Mouse (Mus musculus): ENCODE results near the gene Ltbp1. TPM values are rescaled to one million over a fixed set of nuclear protein-coding genes. Genes with fewer than 3 reads are reported as not detected.

The Ltbp1 gene
- polyA plus RNA-seq, 1 experiment from 2014 or later, result 1.6 TPM

DNA sequence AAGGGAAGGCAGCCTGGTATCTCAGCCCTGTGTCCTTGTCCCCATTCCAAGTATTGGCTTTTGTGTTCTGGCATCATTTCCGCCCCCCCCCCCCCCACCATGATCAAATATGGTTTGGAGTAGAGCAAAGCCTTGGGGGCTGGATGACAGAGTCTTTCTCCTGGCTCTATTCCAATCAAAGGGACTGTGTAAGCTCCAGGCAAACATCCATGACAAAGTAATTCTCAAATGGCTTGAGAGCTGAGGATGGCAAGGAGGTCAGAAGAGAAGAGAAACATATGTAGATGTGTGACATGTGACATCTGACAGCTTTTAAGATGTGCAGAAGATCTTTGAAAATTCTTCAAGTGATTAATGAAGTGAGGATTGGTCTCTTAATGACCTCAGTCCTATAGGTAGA, 22.5 kb upstream of the Ltbp1 start:
- no peaks in the 10 kb centered on the region for H3K9me3 ChIP-seq
- no peak overlapping the region for H3K9ac ChIP-seq
- no peaks in the 10 kb centered on the region for H3K36me3 ChIP-seq
- WGBS, result 73% methylated on average over 1 of the region's 1 CpGs
- H3K27me3 ChIP-seq, result no peaks in the 10 kb centered on the region
- H3K27ac ChIP-seq (replicated peaks), result no peak overlapping the region
- ATAC-seq (ENCODE audit: low FRiP score, low read depth), result no peak
- no peak overlapping the region for H3K4me2 ChIP-seq
- H3K4me1 ChIP-seq (replicated peaks), result no peaks in the 10 kb centered on the region
- H3K4me3 ChIP-seq, result no peak overlapping the region

DNA sequence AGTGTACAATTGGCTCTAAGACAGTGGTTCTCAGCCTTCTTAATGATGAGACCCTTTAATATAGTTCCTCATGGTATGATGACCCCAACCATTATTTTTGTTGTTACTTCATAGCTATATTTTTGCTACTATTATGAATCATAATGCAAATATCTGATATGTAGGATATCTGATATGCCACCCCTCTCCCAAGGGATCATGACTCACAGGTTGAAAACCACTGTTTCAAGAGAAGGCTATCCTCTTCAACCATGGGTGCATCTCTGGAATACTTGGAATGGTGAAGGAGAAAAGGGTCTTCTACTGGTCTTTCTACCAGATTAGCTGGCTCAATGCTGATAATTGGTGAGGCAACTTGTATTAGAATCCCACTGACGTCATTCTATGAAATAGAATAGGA, 21.3 kb upstream of the Ltbp1 start:
- Histone ChIP-seq H3K9me3 (no peaks in the 10 kb centered on the region), H3K27ac (replicated peaks) (no peak overlapping the region), H3K4me2 (no peak overlapping the region), H3K4me1 (replicated peaks) (no peaks in the 10 kb centered on the region), H3K4me3 (no peak overlapping the region), H3K9ac (no peak overlapping the region), H3K27me3 (no peaks in the 10 kb centered on the region), H3K36me3 (no peaks in the 10 kb centered on the region)
- ATAC-seq (ENCODE audit: low FRiP score, low read depth), result no peak
- WGBS, result 88% methylated on average over 1 of the region's 1 CpGs

GRCm38 (mm10) chr17:74984681-74985080, 20.7 kb upstream of the Ltbp1 start:
- H3K27ac ChIP-seq (replicated peaks), result no peak overlapping the region
- no peaks in the 10 kb centered on the region for H3K36me3 ChIP-seq
- no peak overlapping the region for H3K9ac ChIP-seq
- H3K4me2 ChIP-seq, result no peak overlapping the region
- ATAC-seq (ENCODE audit: low FRiP score, low read depth), result no peak
- H3K27me3 ChIP-seq, result no peaks in the 10 kb centered on the region
- no peaks in the 10 kb centered on the region for H3K4me1 ChIP-seq (replicated peaks)
- no peak overlapping the region for H3K4me3 ChIP-seq
- no peaks in the 10 kb centered on the region for H3K9me3 ChIP-seq

DNA sequence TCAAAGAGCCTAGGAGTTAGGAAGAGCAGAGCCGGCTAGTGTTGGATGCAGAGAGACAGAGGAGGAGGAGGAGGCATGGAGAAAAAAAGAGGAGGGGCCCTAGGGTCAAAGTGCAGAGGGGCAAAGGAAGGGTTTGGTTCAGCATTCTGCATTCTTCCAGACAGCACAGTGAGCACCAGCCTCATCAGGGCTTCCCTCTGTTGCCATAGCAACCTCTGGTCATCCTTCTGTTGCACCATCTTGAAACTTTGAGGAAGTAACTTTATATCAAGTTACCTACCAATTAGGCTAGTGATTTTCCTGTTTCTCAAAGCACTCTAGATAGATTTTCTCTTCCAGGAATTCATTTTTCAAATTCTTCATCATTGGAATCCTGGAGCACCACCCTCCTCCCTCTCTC, 18.3 kb upstream of the Ltbp1 start:
- ATAC-seq (ENCODE audit: low FRiP score, low read depth), result no peak
- Histone ChIP-seq H3K36me3 (no peaks in the 10 kb centered on the region), H3K27ac (replicated peaks) (no peak overlapping the region), H3K9me3 (no peaks in the 10 kb centered on the region), H3K4me2 (no peak overlapping the region), H3K9ac (no peak overlapping the region), H3K27me3 (no peaks in the 10 kb centered on the region), H3K4me1 (replicated peaks) (no peaks in the 10 kb centered on the region), H3K4me3 (no peak overlapping the region)
- WGBS, result 6% methylated on average over 1 of the region's 1 CpGs

- Histone ChIP-seq H3K27me3 (0 out of 2 replicates have a peak, but pooled peaks cover 4% of the 10 kb centered on the region), H3K4me2 (no peak overlapping the region)
These were observed 15.7 kb upstream of the Ltbp1 start for GRCm38 (mm10) chr17:74989691-74990090.

GRCm38 (mm10) chr17:74990561-74990960, 14.8 kb upstream of the Ltbp1 start:
- Histone ChIP-seq H3K36me3 (no peaks in the 10 kb centered on the region), H3K4me1 (replicated peaks) (peaks cover 13% of the 10 kb centered on the region), H3K9ac (no peak overlapping the region), H3K27ac (replicated peaks) (no peak overlapping the region), H3K4me2 (no peak overlapping the region), H3K4me3 (no peak overlapping the region), H3K27me3 (0 out of 2 replicates have a peak, but pooled peaks cover 6% of the 10 kb centered on the region), H3K9me3 (no peaks in the 10 kb centered on the region)
- 82% methylated on average over 3 of the region's 3 CpGs for WGBS
- ATAC-seq (ENCODE audit: low FRiP score, low read depth), result no peak

More at GRCm38 (mm10) chr17:74989691-74990090, 15.7 kb upstream of the Ltbp1 start:
- ATAC-seq (ENCODE audit: low FRiP score, low read depth), result no peak
- H3K4me3 ChIP-seq, result no peak overlapping the region
- no peak overlapping the region for H3K9ac ChIP-seq
- H3K27ac ChIP-seq (replicated peaks), result no peak overlapping the region
- 91% methylated on average over 4 of the region's 4 CpGs for whole genome bisulfite sequencing
- H3K4me1 ChIP-seq (replicated peaks), result peaks cover 11% of the 10 kb centered on the region
- no peaks in the 10 kb centered on the region for H3K36me3 ChIP-seq
- H3K9me3 ChIP-seq, result no peaks in the 10 kb centered on the region

DNA sequence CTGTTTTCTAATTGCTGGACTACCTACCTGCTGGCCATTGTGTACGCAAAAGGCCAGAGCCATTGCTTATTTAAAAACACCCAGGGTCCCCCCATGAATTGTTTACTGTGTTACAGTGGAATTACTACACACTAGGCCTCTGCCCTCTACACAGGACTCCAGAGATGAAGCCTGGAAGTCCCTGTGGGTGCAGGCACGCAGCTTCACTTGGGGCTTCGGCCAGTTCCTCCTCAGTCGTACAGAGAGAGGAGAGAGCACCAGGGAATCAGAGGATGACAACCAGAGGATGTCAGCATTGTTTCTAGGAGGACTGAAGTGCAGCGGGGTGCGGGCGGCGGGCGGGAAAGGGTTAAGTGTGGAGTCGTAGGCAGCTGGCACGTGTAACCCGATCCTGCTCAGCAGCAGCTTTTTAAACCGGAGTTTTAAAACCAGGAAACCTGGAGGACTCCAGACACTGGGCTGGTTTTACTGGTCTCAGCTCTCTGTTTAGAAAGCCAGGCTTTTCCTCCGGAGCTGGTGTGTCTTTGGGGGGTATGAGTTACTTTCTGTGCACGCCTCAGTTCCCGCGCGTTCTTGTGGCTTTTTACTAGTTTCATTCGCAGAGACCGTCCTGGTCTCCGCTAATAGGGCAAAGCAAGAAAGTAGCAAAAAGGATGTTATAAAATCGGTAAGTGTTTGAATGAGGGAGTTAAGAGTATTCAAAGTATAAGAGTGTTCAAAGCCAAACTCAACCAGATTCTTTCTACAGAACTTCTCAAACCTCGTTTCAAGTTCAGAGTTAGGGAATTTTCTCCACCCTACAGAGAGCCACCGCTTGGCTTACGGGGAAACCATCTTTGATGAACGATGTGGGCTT, 11.4 kb upstream of the Ltbp1 start:
- H3K27me3 ChIP-seq, result 0 out of 2 replicates have a peak, but pooled peaks cover 6% of the 10 kb centered on the region
- peak; percentile 69 for ATAC-seq (ENCODE audit: low FRiP score, low read depth)
- peak overlapping the region; percentile 42; the same call in 1 of the 2 replicates for H3K9ac ChIP-seq
- peak overlapping the region; percentile 33 for H3K4me3 ChIP-seq
- H3K36me3 ChIP-seq, result no peaks in the 10 kb centered on the region
- no peaks in the 10 kb centered on the region for H3K9me3 ChIP-seq
- WGBS, result 3% methylated on average over 26 of the region's 26 CpGs
- H3K4me1 ChIP-seq (replicated peaks), result peaks cover 13% of the 10 kb centered on the region
- peak overlapping the region; percentile 61 for H3K4me2 ChIP-seq
- H3K27ac ChIP-seq (replicated peaks), result no peak overlapping the region

DNA sequence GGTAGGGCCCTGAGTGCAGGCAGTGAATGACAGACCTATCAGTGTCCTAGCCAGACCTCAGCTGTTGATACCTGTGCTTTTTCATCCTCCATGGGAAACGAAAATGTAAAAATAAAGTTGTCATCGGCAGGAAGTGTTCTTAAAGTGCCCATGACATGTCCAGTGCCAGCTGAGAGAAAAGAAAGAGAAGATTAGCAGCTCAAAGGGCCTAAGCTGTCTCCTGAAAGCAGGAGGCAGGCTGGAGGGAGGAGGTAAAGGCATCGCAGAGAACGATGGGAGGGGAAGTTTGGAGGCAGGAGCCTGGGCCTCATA, 10.8 kb upstream of the Ltbp1 start:
- Histone ChIP-seq H3K4me1 (replicated peaks) (peaks cover 13% of the 10 kb centered on the region), H3K4me3 (peak overlapping the region; percentile 33; the same call in 1 of the 2 replicates), H3K27ac (replicated peaks) (no peak overlapping the region), H3K9ac (no peak overlapping the region), H3K36me3 (no peaks in the 10 kb centered on the region), H3K4me2 (peak overlapping the region; percentile 61), H3K27me3 (0 out of 2 replicates have a peak, but pooled peaks cover 6% of the 10 kb centered on the region), H3K9me3 (no peaks in the 10 kb centered on the region)
- WGBS, result 7% methylated on average over 4 of the region's 4 CpGs
- no peak for ATAC-seq (ENCODE audit: low FRiP score, low read depth)

DNA sequence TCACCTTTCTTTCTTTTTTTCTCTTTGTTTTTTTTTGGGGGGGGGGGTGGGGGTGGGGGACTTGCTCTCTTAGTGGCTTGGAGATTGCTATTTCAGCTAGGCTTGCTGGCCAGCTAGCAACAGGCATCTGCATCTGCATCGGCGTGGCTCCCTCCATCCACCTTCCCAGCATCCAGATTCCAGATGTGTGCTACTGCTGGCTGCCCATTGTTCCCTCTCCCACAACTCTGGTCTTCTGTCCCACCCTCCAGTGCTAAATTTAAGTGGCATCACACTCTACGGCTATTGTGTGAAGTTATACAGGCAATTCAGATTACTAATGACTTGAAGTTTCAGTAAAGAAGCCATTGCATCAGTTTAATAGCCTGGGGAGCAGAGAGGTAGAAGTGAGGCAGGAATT, 10.1 kb upstream of the Ltbp1 start:
- Histone ChIP-seq H3K27ac (replicated peaks) (no peak overlapping the region), H3K4me3 (no peak overlapping the region), H3K9me3 (no peaks in the 10 kb centered on the region), H3K4me2 (no peak overlapping the region), H3K27me3 (0 out of 2 replicates have a peak, but pooled peaks cover 6% of the 10 kb centered on the region), H3K36me3 (no peaks in the 10 kb centered on the region), H3K4me1 (replicated peaks) (peaks cover 13% of the 10 kb centered on the region), H3K9ac (no peak overlapping the region)
- WGBS, result 64% methylated on average over 3 of the region's 3 CpGs
- no peak for ATAC-seq (ENCODE audit: low FRiP score, low read depth)

DNA sequence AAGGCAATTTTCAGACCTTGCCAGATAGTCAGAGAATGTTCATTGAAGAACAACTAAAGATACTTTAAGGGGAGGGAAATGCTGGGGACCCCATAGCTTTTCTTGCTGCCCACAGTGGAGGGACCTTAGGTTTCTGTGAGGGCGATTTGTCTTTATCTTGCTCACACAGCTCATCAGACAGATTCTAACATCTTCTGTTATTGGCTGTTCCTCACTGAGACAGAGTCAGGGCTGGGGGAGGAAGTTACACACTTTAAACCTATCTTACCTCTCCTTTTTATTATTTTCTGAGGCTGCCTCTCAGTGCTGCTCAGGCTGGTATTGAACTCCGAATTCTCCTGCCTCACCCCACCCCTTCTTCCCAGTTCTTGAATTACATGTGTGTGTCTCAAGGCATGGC, 5.3 kb upstream of the Ltbp1 start:
- no peak overlapping the region for H3K4me3 ChIP-seq
- WGBS, result 86% methylated on average over 2 of the region's 2 CpGs
- no peak overlapping the region for H3K9ac ChIP-seq
- no peak overlapping the region for H3K4me2 ChIP-seq
- H3K4me1 ChIP-seq (replicated peaks), result 0 out of 2 replicates have a peak, but pooled peaks cover 3% of the 10 kb centered on the region
- no peak overlapping the region for H3K27ac ChIP-seq (replicated peaks)
- no peaks in the 10 kb centered on the region for H3K36me3 ChIP-seq
- H3K27me3 ChIP-seq, result no peaks in the 10 kb centered on the region
- no peak for ATAC-seq (ENCODE audit: low FRiP score, low read depth)
- H3K9me3 ChIP-seq, result no peaks in the 10 kb centered on the region

GRCm38 (mm10) chr17:75004820-75005219, 548 bp upstream of the Ltbp1 start:
- H3K4me2 ChIP-seq, result peak overlapping the region; percentile 99
- H3K9ac ChIP-seq, result 0 out of 2 replicates have a peak overlapping the region, but pooled peaks have one; percentile 51
- H3K27me3 ChIP-seq, result no peaks in the 10 kb centered on the region
- no peaks in the 10 kb centered on the region for H3K9me3 ChIP-seq
- under 1% methylated on average over 11 of the region's 11 CpGs for WGBS
- H3K27ac ChIP-seq (replicated peaks), result no peak overlapping the region
- no peaks in the 10 kb centered on the region for H3K36me3 ChIP-seq
- H3K4me1 ChIP-seq (replicated peaks), result peaks cover 15% of the 10 kb centered on the region
- peak overlapping the region; percentile 79 for H3K4me3 ChIP-seq
- ATAC-seq (ENCODE audit: low FRiP score, low read depth), result peak; percentile 82

- H3K4me2 ChIP-seq, result peak overlapping the region; percentile 99
- peak overlapping the region; percentile 51 for H3K9ac ChIP-seq
- ATAC-seq (ENCODE audit: low FRiP score, low read depth), result peak; percentile 76
- no peaks in the 10 kb centered on the region for H3K36me3 ChIP-seq
- under 1% methylated on average over 85 of the region's 94 CpGs for WGBS
- H3K27me3 ChIP-seq, result no peaks in the 10 kb centered on the region
- no peaks in the 10 kb centered on the region for H3K9me3 ChIP-seq
- H3K27ac ChIP-seq (replicated peaks), result no peak overlapping the region
- H3K4me3 ChIP-seq, result peak overlapping the region; percentile 79
- H3K4me1 ChIP-seq (replicated peaks), result peaks cover 15% of the 10 kb centered on the region
These were observed 615 bp downstream of the Ltbp1 start for GRCm38 (mm10) chr17:75005685-75006680.
